Mouse (Mus musculus): ENCODE measurements around the gene Adam23. TPM values are rescaled to one million over a fixed set of nuclear protein-coding genes. Genes with fewer than 3 reads are reported as not detected.

The Adam23 gene
- total and polyA plus RNA-seq, 3 experiments, result not detected

GRCm38 (mm10) chr1:63579153-63579552 lies 133.5 kb downstream of the Adam23 start:
- Histone ChIP-seq H3K9ac (ENCODE audit: insufficient read depth, low read depth) (no peak overlapping the region), H3K4me2 (ENCODE audit: insufficient read depth, low read depth, poor library complexity, severe bottlenecking) (no peak overlapping the region), H3K27me3 (replicated peaks) (no peaks in the 10 kb centered on the region), H3K4me1 (ENCODE audit: control insufficient read depth in 1 of 2, insufficient read depth in 2 of 2) (peaks cover 1 to 2% of the 10 kb centered on the region in 2 experiments; a peak in 1 of 4 replicates), H3K36me3 (replicated peaks in 1 of 2; ENCODE audit: control insufficient read depth in 1 of 2, insufficient read depth in 1 of 2, low read length in 1 of 2) (no peaks in the 10 kb centered on the region), H3K9me3 (replicated peaks; ENCODE audit: low read length) (no peaks in the 10 kb centered on the region), H3K4me3 (replicated peaks in 1 of 3; ENCODE audit: low read depth in 2 of 3, low read length in 2 of 3, poor library complexity in 1 of 3) (no peak overlapping the region), H3K79me2 (replicated peaks; ENCODE audit: control insufficient read depth, extremely low read depth, insufficient read depth, poor library complexity, severe bottlenecking) (no peaks in the 10 kb centered on the region), H3K27ac (ENCODE audit: insufficient read depth, low read depth) (no peak overlapping the region)
- in situ Hi-C loops (cut with MboI; ENCODE audit: low pct_ligation_motif_present, low pct_unique_long_range_greater_than_20kb, low sequenced_read_pairs), result no loop called here
- TF ChIP-seq ETS1 (conservative IDR thresholded peaks at IDR 0.05; ENCODE audit: low read depth, low read length) (no peak), EP300 (IDR thresholded peaks at IDR 0.05; ENCODE audit: low read length) (no peak), KAT2A (IDR thresholded peaks at IDR 0.05; ENCODE audit: insufficient replicate concordance, low read length) (no peak), ZNF384 (IDR thresholded peaks at IDR 0.05; ENCODE audit: low read depth, low read length) (no peak), RCOR1 (conservative IDR thresholded peaks at IDR 0.05; ENCODE audit: low read depth, low read length) (no peak), USF2 (conservative IDR thresholded peaks at IDR 0.05; ENCODE audit: low read depth, low read length) (no peak)
- dilution Hi-C loops (cut with MboI; ENCODE audit: extremely low pct_ligation_motif_present, extremely low pct_unique_long_range_greater_than_20kb, low sequenced_read_pairs), result no loop called here
- no peak for DNase-seq (ENCODE audit: extremely low read depth)

- Histone ChIP-seq H3K4me3 (replicated peaks in 1 of 3; ENCODE audit: low read depth in 2 of 3, low read length in 2 of 3, poor library complexity in 1 of 3) (no peak overlapping the region), H3K9ac (ENCODE audit: insufficient read depth, low read depth) (no peak overlapping the region), H3K4me2 (ENCODE audit: insufficient read depth, low read depth, poor library complexity, severe bottlenecking) (no peak overlapping the region), H3K79me2 (replicated peaks; ENCODE audit: control insufficient read depth, extremely low read depth, insufficient read depth, poor library complexity, severe bottlenecking) (no peaks in the 10 kb centered on the region), H3K4me1 (ENCODE audit: control insufficient read depth in 1 of 2, insufficient read depth in 2 of 2) (peaks cover 2 to 7% of the 10 kb centered on the region in 2 experiments; a peak in 1 of 4 replicates), H3K36me3 (replicated peaks in 1 of 2; ENCODE audit: control insufficient read depth in 1 of 2, insufficient read depth in 1 of 2, low read length in 1 of 2) (no peaks in the 10 kb centered on the region), H3K27ac (ENCODE audit: insufficient read depth, low read depth) (no peak overlapping the region), H3K27me3 (replicated peaks) (no peaks in the 10 kb centered on the region), H3K9me3 (replicated peaks; ENCODE audit: low read length) (no peaks in the 10 kb centered on the region)
- no peak for TF ChIP-seq RCOR1 (conservative IDR thresholded peaks at IDR 0.05; ENCODE audit: low read depth, low read length)
- dilution Hi-C loops (cut with MboI; ENCODE audit: extremely low pct_ligation_motif_present, extremely low pct_unique_long_range_greater_than_20kb, low sequenced_read_pairs) (no loop called here), in situ Hi-C loops (cut with MboI; ENCODE audit: low pct_ligation_motif_present, low pct_unique_long_range_greater_than_20kb, low sequenced_read_pairs) (no loop called here)
- DNase-seq (ENCODE audit: extremely low read depth), result no peak
Observed at GRCm38 (mm10) chr1:63586869-63587268, 141.2 kb downstream of the Adam23 start.

- H3K9ac ChIP-seq (ENCODE audit: insufficient read depth, low read depth), result no peak overlapping the region
- H3K27me3 ChIP-seq (replicated peaks), result no peaks in the 10 kb centered on the region
- DNase-seq (ENCODE audit: extremely low read depth), result no peak
- no peak overlapping the region for H3K4me3 ChIP-seq (replicated peaks in 1 of 3; ENCODE audit: low read depth in 2 of 3, low read length in 2 of 3, poor library complexity in 1 of 3)
- H3K9me3 ChIP-seq (replicated peaks; ENCODE audit: low read length), result no peaks in the 10 kb centered on the region
- H3K4me1 ChIP-seq (ENCODE audit: control insufficient read depth in 1 of 2, insufficient read depth in 2 of 2), result no peaks in the 10 kb centered on the region
- TF ChIP-seq ELF1 (IDR thresholded peaks at IDR 0.05; ENCODE audit: low read depth, low read length) (no peak), BHLHE40 (IDR thresholded peaks at IDR 0.05; ENCODE audit: low read depth, low read length) (no peak), ZKSCAN1 (IDR thresholded peaks at IDR 0.05; ENCODE audit: borderline replicate concordance, low read depth, low read length) (no peak)
- no peaks in the 10 kb centered on the region for H3K36me3 ChIP-seq (replicated peaks in 1 of 2; ENCODE audit: control insufficient read depth in 1 of 2, insufficient read depth in 1 of 2, low read length in 1 of 2)
- dilution Hi-C loops (cut with MboI; ENCODE audit: extremely low pct_ligation_motif_present, extremely low pct_unique_long_range_greater_than_20kb, low sequenced_read_pairs), result no loop called here
- H3K79me2 ChIP-seq (replicated peaks; ENCODE audit: control insufficient read depth, extremely low read depth, insufficient read depth, poor library complexity, severe bottlenecking), result no peaks in the 10 kb centered on the region
- no peak overlapping the region for H3K4me2 ChIP-seq (ENCODE audit: insufficient read depth, low read depth, poor library complexity, severe bottlenecking)
- no peak overlapping the region for H3K27ac ChIP-seq (ENCODE audit: insufficient read depth, low read depth)
- in situ Hi-C loops (cut with MboI; ENCODE audit: low pct_ligation_motif_present, low pct_unique_long_range_greater_than_20kb, low sequenced_read_pairs), result no loop called here
Observed at GRCm38 (mm10) chr1:63603870-63604500, 158.3 kb downstream of the Adam23 start.

All from CH12.LX (cell line).